Mouse (Mus musculus): ENCODE data around the gene Ccdc57. TPM values are rescaled to one million over a fixed set of nuclear protein-coding genes. Genes with fewer than 3 reads are reported as not detected.
"Not testable (repeated sequence)": the region's sequence is repeated elsewhere in the genome, so short reads cannot be mapped to it uniquely, and the experiment has no call there.

The Ccdc57 gene
- polyA plus RNA-seq, 1 experiment from 2014 or later, result 4.7 TPM

DNA sequence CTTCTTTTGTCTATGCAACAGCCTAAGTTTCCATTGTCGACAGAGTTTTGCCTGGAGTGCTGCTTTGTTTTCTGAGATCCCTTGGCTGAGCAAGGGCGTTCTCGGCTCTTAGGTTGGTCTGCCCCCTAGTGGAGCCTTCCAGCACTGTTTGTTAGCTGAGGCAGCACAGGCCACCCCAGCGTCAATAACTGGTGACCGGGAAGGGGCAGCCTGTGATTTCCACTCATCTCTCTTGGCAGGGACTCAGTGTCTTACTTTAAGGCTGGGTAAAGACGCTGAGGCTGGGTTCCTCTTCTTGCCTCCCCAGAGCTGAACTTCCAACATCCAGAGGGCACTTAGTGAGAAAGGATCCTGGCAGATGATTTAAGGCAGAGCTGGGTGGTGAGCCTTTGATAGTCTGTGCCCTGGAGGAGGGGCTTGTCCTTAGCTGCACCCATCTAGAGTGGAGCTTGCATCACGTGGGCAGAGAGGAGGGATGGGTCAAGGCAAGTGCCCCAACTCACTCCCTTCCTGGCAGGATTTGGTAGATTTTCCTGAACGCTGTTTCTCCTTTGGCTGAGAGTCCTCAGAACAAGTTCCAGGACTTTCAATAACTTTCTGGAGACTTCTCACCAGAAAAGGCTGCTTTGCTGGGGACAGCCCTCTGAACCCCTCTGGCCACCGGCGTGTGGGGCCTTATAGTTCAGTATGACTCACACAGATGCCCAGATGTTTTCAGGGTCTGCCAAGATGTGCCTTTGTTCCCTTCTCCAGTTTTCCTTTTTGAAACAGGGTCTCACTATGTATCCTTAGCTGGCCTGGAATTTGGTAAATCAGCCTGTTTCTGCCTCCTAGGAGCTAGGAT lies 132.4 kb downstream of the Ccdc57 start:
- 13% methylated on average over 10 of the region's 10 CpGs for WGBS
- Histone ChIP-seq H3K9me3 (no peaks in the 10 kb centered on the region), H3K36me3 (0 out of 2 replicates have a peak, but pooled peaks cover under 1% of the 10 kb centered on the region), H3K27ac (no peak overlapping the region), H3K4me3 (peak overlapping the region; percentile 1; the same call in 1 of the 2 replicates), H3K9ac (0 out of 2 replicates have a peak overlapping the region, but pooled peaks have one; percentile 8), H3K27me3 (replicated peaks) (no peaks in the 10 kb centered on the region), H3K4me2 (replicated peaks) (peak overlapping the region; percentile 37), H3K4me1 (peaks cover 12% of the 10 kb centered on the region)
- ATAC-seq (ENCODE audit: low FRiP score, low read depth), result peak; percentile 25; the same call in 1 of the 2 replicates

DNA sequence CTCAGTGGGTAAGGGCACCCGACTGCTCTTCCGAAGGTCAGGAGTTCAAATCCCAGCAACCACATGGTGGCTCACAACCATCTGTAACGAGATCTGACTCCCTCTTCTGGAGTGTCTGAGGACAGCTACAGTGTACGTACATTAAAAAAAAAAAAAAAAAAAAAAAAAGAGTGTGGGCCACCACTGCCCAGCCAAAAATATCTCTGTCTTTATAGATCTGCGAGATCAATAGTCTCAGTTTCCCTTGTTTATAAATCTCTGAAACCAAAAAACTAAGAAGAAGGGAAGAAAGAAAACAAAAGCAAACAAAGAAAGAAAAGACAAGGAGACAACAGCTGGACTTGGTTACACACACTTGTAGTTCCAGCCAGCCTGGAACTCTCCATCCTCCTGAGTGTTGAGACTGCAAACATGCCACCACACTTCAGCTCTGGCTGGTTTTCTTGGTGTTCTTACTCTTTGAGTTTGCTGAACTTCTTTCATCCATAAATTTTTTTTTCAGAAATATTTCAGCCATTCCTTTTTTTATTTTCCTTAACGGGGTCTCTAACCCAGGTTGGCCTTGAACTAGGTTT lies 133.3 kb downstream of the Ccdc57 start:
- ATAC-seq (ENCODE audit: low FRiP score, low read depth), result no peak
- Histone ChIP-seq H3K4me3 (no peak overlapping the region), H3K27me3 (replicated peaks) (no peaks in the 10 kb centered on the region), H3K4me2 (replicated peaks) (0 out of 2 replicates have a peak overlapping the region, but pooled peaks have one; percentile 37), H3K9me3 (no peaks in the 10 kb centered on the region), H3K4me1 (peaks cover 21% of the 10 kb centered on the region), H3K27ac (no peak overlapping the region), H3K9ac (no peak overlapping the region), H3K36me3 (peaks cover 3% of the 10 kb centered on the region; the same call in 1 of the 2 replicates)
- WGBS, result 80% methylated on average over 6 of the region's 6 CpGs

DNA sequence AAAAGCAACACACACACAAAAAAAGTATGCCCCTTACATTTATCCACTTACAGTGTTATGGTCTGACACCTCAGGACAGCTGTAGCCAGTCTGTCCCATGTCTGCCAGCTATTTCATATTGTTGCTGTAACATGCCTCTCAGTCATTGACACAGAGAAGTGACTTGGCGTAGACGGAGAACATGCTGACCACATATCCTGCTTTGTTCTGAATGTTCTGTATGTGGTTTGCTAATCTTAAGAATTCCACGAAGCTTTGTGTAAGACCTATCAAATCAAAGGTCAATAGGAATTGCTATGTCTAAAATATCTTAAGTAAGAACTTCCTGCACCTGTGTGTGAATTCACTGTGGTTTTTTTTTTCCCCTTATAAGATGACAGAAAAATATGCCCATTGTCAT lies 134.4 kb downstream of the Ccdc57 start:
- 91% methylated on average over 3 of the region's 3 CpGs for WGBS
- Histone ChIP-seq H3K4me1 (peaks cover 21% of the 10 kb centered on the region), H3K27ac (no peak overlapping the region), H3K4me2 (replicated peaks) (no peak overlapping the region), H3K9me3 (no peaks in the 10 kb centered on the region), H3K27me3 (replicated peaks) (no peaks in the 10 kb centered on the region), H3K9ac (no peak overlapping the region), H3K36me3 (peaks cover 13% of the 10 kb centered on the region; the same call in 1 of the 2 replicates), H3K4me3 (no peak overlapping the region)
- ATAC-seq (ENCODE audit: low FRiP score, low read depth), result no peak

DNA sequence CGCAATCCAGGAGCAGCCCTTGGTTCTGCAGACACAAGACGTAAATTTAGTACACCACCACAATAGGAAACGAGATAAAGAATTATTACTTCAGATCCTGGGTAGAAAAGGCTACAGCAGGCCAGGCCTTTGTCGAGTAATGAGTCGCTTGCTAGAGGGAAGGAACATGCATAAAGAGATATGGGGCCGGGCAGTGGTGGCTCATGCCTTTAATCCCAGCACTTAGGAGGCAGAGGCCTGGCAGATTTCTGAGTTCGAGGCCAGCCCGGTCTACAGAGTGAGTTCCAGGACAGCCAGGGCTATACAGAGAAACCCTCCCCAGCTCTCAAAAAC lies 136.1 kb downstream of the Ccdc57 start:
- Histone ChIP-seq H3K27me3 (replicated peaks) (no peaks in the 10 kb centered on the region), H3K4me3 (no peak overlapping the region; the same call in 1 of the 2 replicates), H3K9me3 (no peaks in the 10 kb centered on the region), H3K4me2 (replicated peaks) (peak overlapping the region; percentile 97), H3K9ac (peak overlapping the region; percentile 30), H3K27ac (peak overlapping the region; percentile 64; the same call in 1 of the 2 replicates), H3K36me3 (peaks cover 29% of the 10 kb centered on the region), H3K4me1 (peaks cover 21% of the 10 kb centered on the region)
- WGBS, result 27% methylated on average over 8 of the region's 8 CpGs
- peak; percentile 22; the same call in 1 of the 2 replicates for ATAC-seq (ENCODE audit: low FRiP score, low read depth)

DNA sequence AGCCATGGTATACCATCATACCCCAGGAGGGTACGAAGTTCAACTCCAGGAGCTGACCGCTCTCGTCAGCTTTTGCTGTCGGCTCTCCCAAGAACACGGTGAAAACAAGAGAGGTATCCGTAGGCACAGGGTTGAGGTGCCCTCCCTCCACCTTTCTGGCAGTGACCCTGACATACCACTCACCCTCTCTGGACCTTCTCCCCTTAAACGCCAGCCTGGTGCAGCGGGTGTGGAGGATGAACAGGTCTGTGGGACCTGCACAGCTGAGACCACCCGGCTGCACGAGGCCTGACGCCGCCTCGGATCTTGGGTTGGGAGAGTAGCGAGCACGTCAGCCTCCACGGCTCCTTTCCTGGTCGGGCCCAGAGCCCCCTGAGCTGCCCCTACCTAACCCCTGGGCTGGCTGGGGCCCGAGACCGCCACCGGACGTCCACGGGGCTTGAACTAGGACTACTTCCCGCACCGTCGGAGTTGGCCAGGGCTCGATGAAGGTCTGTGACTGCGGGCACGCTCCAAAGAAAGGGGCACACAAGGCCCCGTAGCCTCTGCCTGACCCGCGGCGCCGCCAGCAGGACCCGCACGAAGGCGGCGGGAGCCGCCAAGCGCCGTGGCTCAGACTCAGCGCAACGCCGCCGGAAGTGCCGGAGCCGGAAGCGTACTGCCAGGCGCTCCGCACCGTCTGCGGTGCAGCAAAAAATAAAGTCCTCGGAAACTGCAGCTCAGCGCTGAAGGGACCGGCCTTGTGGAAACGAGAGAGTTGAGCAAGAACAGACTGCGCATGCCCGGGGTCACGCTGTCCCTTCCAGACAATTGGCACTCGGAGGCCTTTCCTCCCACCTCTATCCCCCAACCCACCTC lies 136.7 kb downstream of the Ccdc57 start, which contains the start of gene Dus1l:
Gene Dus1l, minus strand, starts transcription at position 648 of the 858 bp plus-strand sequence.
- H3K27ac ChIP-seq, result peak within 1 kb of the TSS; percentile 64; the same call in 1 of the 2 replicates
- H3K4me2 ChIP-seq (replicated peaks), result peak within 1 kb of the TSS; percentile 97
- ATAC-seq (ENCODE audit: low FRiP score, low read depth), result peak; percentile 79
- H3K4me1 ChIP-seq, result peaks cover 21% of the 10 kb centered on the region
- H3K9ac ChIP-seq, result peak within 1 kb of the TSS; percentile 89
- 2% methylated on average over 59 of the region's 59 CpGs for WGBS
- peaks cover 35% of the 10 kb centered on the region for H3K36me3 ChIP-seq
- H3K4me3 ChIP-seq, result peak within 1 kb of the TSS; percentile 97
- no peaks in the 10 kb centered on the region for H3K27me3 ChIP-seq (replicated peaks)
- no peaks in the 10 kb centered on the region for H3K9me3 ChIP-seq

GRCm38 (mm10) chr11:120792652-120793051 lies 140.0 kb downstream of the Ccdc57 start:
- H3K4me2 ChIP-seq (replicated peaks), result no peak overlapping the region
- no peak overlapping the region for H3K9ac ChIP-seq
- no peak overlapping the region for H3K4me3 ChIP-seq
- 88% methylated on average over 9 of the region's 9 CpGs for WGBS
- H3K9me3 ChIP-seq, result no peaks in the 10 kb centered on the region
- H3K27me3 ChIP-seq (replicated peaks), result no peaks in the 10 kb centered on the region
- H3K4me1 ChIP-seq, result peaks cover 15% of the 10 kb centered on the region
- H3K27ac ChIP-seq, result no peak overlapping the region
- ATAC-seq (ENCODE audit: low FRiP score, low read depth), result no peak
- peaks cover 66% of the 10 kb centered on the region for H3K36me3 ChIP-seq

DNA sequence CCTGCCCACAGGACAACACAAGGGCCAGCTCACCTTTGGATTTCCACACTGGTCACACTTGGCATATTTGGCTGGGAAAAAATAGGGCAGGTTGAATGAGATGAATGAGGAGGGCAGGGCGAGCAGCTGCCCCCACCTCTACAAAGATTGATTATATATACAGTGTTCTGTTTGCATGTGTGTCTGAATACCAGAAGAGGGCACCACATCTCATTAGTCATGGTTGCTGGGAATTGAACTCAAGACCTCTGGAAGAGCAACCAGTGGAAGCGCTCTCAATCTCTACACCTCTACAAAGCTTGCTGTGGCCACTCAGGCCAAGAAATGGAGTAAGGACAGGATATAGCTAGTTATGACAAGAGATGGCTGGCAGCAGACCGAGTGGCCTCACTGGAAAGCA lies 142.9 kb downstream of the Ccdc57 start:
- H3K9me3 ChIP-seq, result no peaks in the 10 kb centered on the region
- H3K36me3 ChIP-seq, result peaks cover 89% of the 10 kb centered on the region
- no peak for ATAC-seq (ENCODE audit: low FRiP score, low read depth)
- H3K4me2 ChIP-seq (replicated peaks), result no peak overlapping the region
- H3K4me1 ChIP-seq, result peaks cover 12% of the 10 kb centered on the region
- WGBS, result 82% methylated on average over 3 of the region's 3 CpGs
- H3K27ac ChIP-seq, result no peak overlapping the region
- no peaks in the 10 kb centered on the region for H3K27me3 ChIP-seq (replicated peaks)
- no peak overlapping the region for H3K4me3 ChIP-seq
- H3K9ac ChIP-seq, result no peak overlapping the region

DNA sequence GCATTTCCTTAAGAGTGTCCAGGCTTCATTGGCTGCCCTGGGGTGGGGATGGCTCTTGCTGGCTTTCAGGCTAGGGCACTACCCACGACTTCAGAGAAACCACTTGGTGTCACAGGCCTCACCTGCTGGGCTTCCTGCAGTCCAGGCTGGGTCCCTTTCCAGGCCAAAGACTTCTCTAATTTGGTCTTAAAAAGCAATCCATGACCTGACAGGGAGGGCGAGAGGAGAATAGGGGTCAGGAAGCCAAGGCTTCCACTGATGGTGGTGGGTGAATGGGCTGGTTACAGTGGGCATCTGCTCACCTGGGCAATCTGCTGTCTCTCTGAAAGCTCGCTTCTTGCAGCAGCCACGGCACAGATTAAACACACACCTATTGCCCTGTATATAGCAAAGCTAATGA lies 143.3 kb downstream of the Ccdc57 start:
- no peak for ATAC-seq (ENCODE audit: low FRiP score, low read depth)
- Histone ChIP-seq H3K4me1 (peaks cover 10% of the 10 kb centered on the region), H3K36me3 (peaks cover 85% of the 10 kb centered on the region), H3K27ac (no peak overlapping the region), H3K9ac (no peak overlapping the region), H3K4me2 (replicated peaks) (no peak overlapping the region), H3K4me3 (no peak overlapping the region), H3K27me3 (replicated peaks) (no peaks in the 10 kb centered on the region), H3K9me3 (no peaks in the 10 kb centered on the region)
- WGBS, result 91% methylated on average over 4 of the region's 4 CpGs

DNA sequence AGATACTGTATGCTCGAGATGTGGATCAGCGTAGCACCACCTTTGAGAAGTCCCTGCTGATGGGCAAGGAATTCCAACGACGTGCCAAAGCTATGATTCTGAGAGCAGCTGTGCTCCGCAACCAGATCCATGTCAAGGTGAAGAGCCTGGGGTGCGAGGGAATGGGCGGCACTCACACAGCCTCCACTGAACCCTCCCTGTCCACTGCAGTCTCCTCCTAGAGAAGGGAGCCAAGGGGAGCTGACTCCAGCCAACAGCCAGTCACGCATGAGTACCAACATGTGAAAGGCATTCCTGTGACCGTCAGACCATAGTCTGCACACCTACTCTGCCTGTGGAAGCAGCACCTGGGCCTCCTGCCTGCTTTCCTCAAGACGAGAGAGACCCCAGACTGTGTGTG lies 144.2 kb downstream of the Ccdc57 start:
- not testable (repeated sequence) for H3K27ac ChIP-seq; H3K9me3 ChIP-seq; H3K9ac ChIP-seq; ATAC-seq (ENCODE audit: low FRiP score, low read depth); H3K4me2 ChIP-seq (replicated peaks); H3K4me3 ChIP-seq; H3K27me3 ChIP-seq (replicated peaks)
- H3K36me3 ChIP-seq, result peaks cover 78% of the 10 kb centered on the region
- WGBS, result 94% methylated on average over 10 of the region's 10 CpGs
- H3K4me1 ChIP-seq, result peaks cover 11% of the 10 kb centered on the region

GRCm38 (mm10) chr11:120785145-120785544 lies 147.5 kb downstream of the Ccdc57 start:
- Histone ChIP-seq H3K4me1 (peaks cover 20% of the 10 kb centered on the region), H3K4me3 (peak overlapping the region; percentile 99), H3K36me3 (peaks cover 71% of the 10 kb centered on the region), H3K9ac (peak overlapping the region; percentile 93), H3K27ac (no peak overlapping the region), H3K9me3 (no peaks in the 10 kb centered on the region), H3K27me3 (replicated peaks) (peaks cover 4% of the 10 kb centered on the region; the same call in 1 of the 2 replicates), H3K4me2 (replicated peaks) (peak overlapping the region; percentile 99)
- ATAC-seq (ENCODE audit: low FRiP score, low read depth), result no peak
- WGBS, result 40% methylated on average over 9 of the region's 9 CpGs

GRCm38 (mm10) chr11:120784064-120784791 lies 148.4 kb downstream of the Ccdc57 start, which contains the start of the genes Rfng and Gps1:
Gene Rfng, minus strand, starts transcription at chr11:120784207.
Gene Gps1, plus strand, starts transcription at chr11:120784272.
- ATAC-seq (ENCODE audit: low FRiP score, low read depth), result peak; percentile 74; the same call in 1 of the 2 replicates
- peak within 1 kb of the TSS; percentile 99 for H3K4me2 ChIP-seq (replicated peaks)
- peaks cover 64% of the 10 kb centered on the region for H3K36me3 ChIP-seq
- H3K27me3 ChIP-seq (replicated peaks), result peaks cover 4% of the 10 kb centered on the region; the same call in 1 of the 2 replicates
- H3K27ac ChIP-seq, result peak within 1 kb of the TSS; percentile 66
- no peaks in the 10 kb centered on the region for H3K9me3 ChIP-seq
- WGBS, result under 1% methylated on average over 105 of the region's 107 CpGs
- H3K9ac ChIP-seq, result peak within 1 kb of the TSS; percentile 93
- peak within 1 kb of the TSS; percentile 99 for H3K4me3 ChIP-seq
- H3K4me1 ChIP-seq, result peaks cover 20% of the 10 kb centered on the region

Data from neural tube, embryonic 12.5 days (tissue).